Mouse (Mus musculus) intestine, postnatal 0 days (tissue): ENCODE measurements around the gene Alg11. TPM values are rescaled to one million over a fixed set of nuclear protein-coding genes. Genes with fewer than 3 reads are reported as not detected.
A peak's percentile ranks its signal among the peaks of the same experiment; 100 is the strongest.

Experiments
- ATAC-seq: fragments of 200-750 bp; cut with Nextera tagmentation; 2 replicates; pipeline ENCODE4 v1.8.0; 2017; ENCODE audit warnings: mild to moderate bottlenecking, moderate TSS enrichment, moderate library complexity
- H3K27ac ChIP-seq: fragments of 300-500 bp; sonication (generic); 2 replicates; pipeline ENCODE4 v1.5.1; 2014; ENCODE audit warnings: mild to moderate bottlenecking, low read depth, low read length, moderate library complexity
- H3K27me3 ChIP-seq: fragments of 300-500 bp; sonication (generic); replicated peaks from 2 replicates; pipeline ENCODE4 v1.6.1; 2014; ENCODE audit warnings: low read length, mixed read lengths; ENCODE audit not compliant: control insufficient read depth, insufficient read depth
- H3K36me3 ChIP-seq: fragments of 300-500 bp; sonication (generic); 2 replicates; pipeline ENCODE4 v1.6.1; 2014; ENCODE audit warnings: mild to moderate bottlenecking, moderate library complexity; ENCODE audit not compliant: control insufficient read depth, insufficient read depth
- H3K4me1 ChIP-seq: fragments of 300-500 bp; sonication (generic); replicated peaks from 2 replicates; pipeline ENCODE4 v1.6.1; 2014; ENCODE audit warnings: antibody characterized with exemption, low read length, mixed read lengths; ENCODE audit not compliant: control insufficient read depth, insufficient read depth
- H3K4me2 ChIP-seq: fragments of 300-500 bp; sonication (generic); replicated peaks from 2 replicates; pipeline ENCODE4 v1.6.1; 2014; ENCODE audit warnings: low read depth, mild to moderate bottlenecking, moderate library complexity
- H3K4me3 ChIP-seq: fragments of 300-500 bp; sonication (generic); 2 replicates; pipeline ENCODE4 v1.5.1; 2014; ENCODE audit warnings: low read depth, low read length
- H3K9ac ChIP-seq: fragments of 300-500 bp; sonication (generic); 2 replicates; pipeline ENCODE4 v1.6.1; 2014; ENCODE audit warnings: mild to moderate bottlenecking, low read depth, low read length
- H3K9me3 ChIP-seq: fragments of 300-500 bp; sonication (generic); 2 replicates; pipeline ENCODE4 v1.6.1; 2016; ENCODE audit warnings: mixed run types; ENCODE audit not compliant: control insufficient read depth
- CTCF ChIP-seq: sonication (generic); IDR thresholded peaks from 2 replicates; pipeline ENCODE4 v1.5.1; 2016; ENCODE audit warnings: low read depth, mild to moderate bottlenecking, control low read depth, antibody characterized with exemption, moderate library complexity
- WGBS: fragments of 180-500 bp; shearing (Covaris S2); extraction: QIAGEN DNeasy Blood & Tissue Kit; methylation state at CpG from one replicate; pipeline ENCODE4 v1.1.7; 2014; 5-methylcytosine and 5-hydroxymethylcytosine counted together
- polyA plus RNA-seq: library from polyadenylated mRNA; unstranded; fragments of >200 nt; fragmentation: Nextera tagmentation; extraction: Ambion mirVana; gene quantifications from 2 replicates; pipeline ENCODE4 v1.2.1, GENCODE M21; 2015

The Alg11 gene
- polyA plus RNA-seq, 1 experiment from 2014 or later: 12.1 TPM

- H3K9me3 ChIP-seq: no peaks in the 10 kb centered on the region
- H3K4me1 ChIP-seq: no peaks in the 10 kb centered on the region
- WGBS: 88% methylated on average over 3 of the region's 3 CpGs
- H3K27me3 ChIP-seq: no peaks in the 10 kb centered on the region
- H3K4me2 ChIP-seq: no peak overlapping the region
- H3K9ac ChIP-seq: no peak overlapping the region
- H3K36me3 ChIP-seq: no peaks in the 10 kb centered on the region
- TF ChIP-seq CTCF: peak; percentile 48
- ATAC-seq: no peak
- H3K4me3 ChIP-seq: no peak overlapping the region
- no peak overlapping the region for H3K27ac ChIP-seq
Measured at GRCm38 (mm10) chr8:22028973-22029372, 31.5 kb upstream of the Alg11 start.

GRCm38 (mm10) chr8:22030990-22031389 is 29.5 kb upstream of the Alg11 start:
- 79% methylated on average over 3 of the region's 3 CpGs for WGBS
- no peak for TF ChIP-seq CTCF
- Histone ChIP-seq H3K4me1 (no peaks in the 10 kb centered on the region), H3K9me3 (no peaks in the 10 kb centered on the region), H3K36me3 (no peaks in the 10 kb centered on the region), H3K9ac (no peak overlapping the region), H3K4me3 (no peak overlapping the region), H3K4me2 (no peak overlapping the region), H3K27ac (no peak overlapping the region), H3K27me3 (no peaks in the 10 kb centered on the region)
- no peak for ATAC-seq

- Histone ChIP-seq H3K4me3 (no peak overlapping the region), H3K27ac (no peak overlapping the region), H3K36me3 (no peaks in the 10 kb centered on the region), H3K9me3 (no peaks in the 10 kb centered on the region), H3K27me3 (no peaks in the 10 kb centered on the region), H3K4me2 (no peak overlapping the region), H3K4me1 (no peaks in the 10 kb centered on the region), H3K9ac (no peak overlapping the region)
- TF ChIP-seq CTCF: no peak
- no peak for ATAC-seq
- WGBS: 93% methylated on average over 9 of the region's 9 CpGs
Measured at GRCm38 (mm10) chr8:22036137-22036536, 24.4 kb upstream of the Alg11 start.

DNA sequence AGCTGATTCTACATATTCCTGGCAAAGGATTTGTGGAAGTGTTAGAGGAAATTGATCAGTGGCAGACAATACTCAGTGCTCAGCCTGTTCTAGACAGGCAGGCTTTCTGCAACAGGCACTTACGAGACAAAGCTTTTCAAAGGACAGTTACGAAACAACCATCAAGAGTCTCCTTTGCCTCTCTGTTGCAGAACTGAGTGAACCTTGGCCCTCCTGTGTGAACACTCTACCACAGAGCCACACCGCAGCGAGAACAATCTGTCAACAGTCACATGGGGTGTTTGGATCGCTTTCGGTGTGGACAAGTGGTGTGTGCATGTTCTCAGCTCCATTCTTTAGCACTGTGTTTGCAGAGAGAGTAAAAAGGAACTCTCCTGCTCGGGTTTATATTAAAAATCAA is 23.5 kb upstream of the Alg11 start:
- no peaks in the 10 kb centered on the region for H3K4me1 ChIP-seq
- no peaks in the 10 kb centered on the region for H3K9me3 ChIP-seq
- no peak overlapping the region for H3K9ac ChIP-seq
- no peaks in the 10 kb centered on the region for H3K36me3 ChIP-seq
- H3K4me3 ChIP-seq: no peak overlapping the region
- H3K27me3 ChIP-seq: no peaks in the 10 kb centered on the region
- H3K4me2 ChIP-seq: peak overlapping the region; percentile 21; the same call in 1 of the 2 replicates
- no peak for TF ChIP-seq CTCF
- WGBS: 29% methylated on average over 7 of the region's 7 CpGs
- peak; percentile 84 for ATAC-seq
- peak overlapping the region; percentile 21; the same call in 1 of the 2 replicates for H3K27ac ChIP-seq

GRCm38 (mm10) chr8:22039468-22040152 is 20.9 kb upstream of the Alg11 start:
- ATAC-seq: peak; percentile 73
- H3K4me3 ChIP-seq: peak overlapping the region; percentile 17
- TF ChIP-seq CTCF: no peak
- H3K4me1 ChIP-seq: no peaks in the 10 kb centered on the region
- no peaks in the 10 kb centered on the region for H3K9me3 ChIP-seq
- no peak overlapping the region for H3K9ac ChIP-seq
- no peaks in the 10 kb centered on the region for H3K27me3 ChIP-seq
- H3K4me2 ChIP-seq: peak overlapping the region; percentile 60
- H3K27ac ChIP-seq: no peak overlapping the region
- WGBS: 11% methylated on average over 15 of the region's 15 CpGs
- no peaks in the 10 kb centered on the region for H3K36me3 ChIP-seq

DNA sequence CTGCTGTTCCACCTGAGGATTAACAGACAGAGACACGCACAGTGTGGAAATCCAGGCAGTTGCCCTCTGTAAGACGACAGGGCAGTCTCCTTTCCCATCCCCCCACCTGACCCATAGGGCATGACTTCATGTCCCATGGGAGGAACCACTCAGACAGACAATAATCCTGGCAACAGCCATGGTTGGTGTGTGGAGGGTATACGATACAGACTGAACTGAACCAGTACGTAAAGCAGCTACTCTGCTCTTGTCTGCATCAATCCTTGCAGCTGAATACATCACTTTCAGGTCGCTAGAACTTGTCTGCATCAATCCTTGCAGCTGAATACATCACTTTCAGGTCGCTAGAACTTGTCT is 20.4 kb upstream of the Alg11 start:
- 54% methylated on average over 6 of the region's 6 CpGs for WGBS
- Histone ChIP-seq H3K9ac (no peak overlapping the region), H3K27ac (no peak overlapping the region), H3K4me3 (no peak overlapping the region), H3K9me3 (no peaks in the 10 kb centered on the region), H3K4me2 (no peak overlapping the region), H3K36me3 (no peaks in the 10 kb centered on the region), H3K27me3 (no peaks in the 10 kb centered on the region), H3K4me1 (no peaks in the 10 kb centered on the region)
- ATAC-seq: no peak
- no peak for TF ChIP-seq CTCF
